Mouse (Mus musculus) spleen, postnatal 36 days (tissue): ENCODE data around the gene Farp1.

Experiments
- DNase-seq, 2 experiments: peaks; one replicate each; pipeline ENCODE4 v3.0.0; 2022; ENCODE audit warnings: low spot score in 2 of 2, mixed read lengths in 1 of 2

The Farp1 gene

DNA sequence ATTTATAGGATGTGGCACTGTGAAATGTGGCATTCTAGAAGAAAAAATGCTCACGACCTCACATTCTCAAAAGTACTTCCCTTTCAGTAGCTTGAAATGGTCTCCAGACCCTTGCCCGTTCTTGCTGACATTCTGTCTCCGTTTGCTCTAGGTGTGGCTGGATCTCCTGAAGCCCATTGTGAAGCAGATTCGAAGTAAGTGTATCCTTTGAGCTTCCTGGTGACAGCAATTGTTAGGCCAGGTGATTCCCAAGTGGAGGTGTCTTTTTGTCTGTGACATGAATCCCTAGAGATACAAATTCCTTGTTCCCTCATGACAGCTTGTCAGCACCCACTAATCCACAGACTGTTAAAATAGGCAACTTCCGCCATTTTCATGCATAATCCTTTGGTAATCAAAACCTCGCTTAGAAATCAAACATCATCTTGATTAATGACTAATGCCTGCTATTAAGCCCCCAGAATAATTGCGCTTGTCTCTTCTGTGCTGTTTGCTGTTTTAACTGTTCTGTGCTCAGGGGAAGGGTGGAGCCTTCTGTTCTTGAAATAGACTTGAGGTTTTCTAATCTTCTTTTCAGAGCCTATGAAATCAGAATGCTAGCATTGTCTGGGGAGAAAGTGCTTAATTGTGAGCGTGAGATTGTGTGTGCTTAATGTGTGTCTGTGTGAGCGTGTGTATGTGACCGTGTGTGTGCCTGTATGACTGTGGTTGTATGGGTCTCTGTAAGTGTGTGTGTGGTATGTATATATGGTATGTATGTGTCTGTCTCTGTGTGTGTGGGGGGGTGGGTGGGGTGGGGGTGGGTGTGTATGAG lies 184.4 kb downstream of the Farp1 start:
- DNase-seq, result no peak

DNA sequence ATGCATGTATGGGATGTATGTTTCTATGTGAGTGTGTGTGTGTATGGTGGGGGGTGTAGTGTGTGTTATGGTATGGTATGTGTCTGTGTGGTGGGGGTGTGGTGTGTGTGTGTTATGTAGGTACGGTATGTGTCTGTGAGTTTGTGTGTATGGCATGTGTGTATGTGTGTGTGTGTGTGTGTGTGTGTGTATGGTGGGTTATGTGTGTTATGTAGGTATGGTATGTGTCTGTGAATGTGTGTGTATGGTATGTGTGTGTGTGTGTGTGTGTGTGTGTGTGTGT lies 185.0 kb downstream of the Farp1 start:
- DNase-seq, result no peak

DNA sequence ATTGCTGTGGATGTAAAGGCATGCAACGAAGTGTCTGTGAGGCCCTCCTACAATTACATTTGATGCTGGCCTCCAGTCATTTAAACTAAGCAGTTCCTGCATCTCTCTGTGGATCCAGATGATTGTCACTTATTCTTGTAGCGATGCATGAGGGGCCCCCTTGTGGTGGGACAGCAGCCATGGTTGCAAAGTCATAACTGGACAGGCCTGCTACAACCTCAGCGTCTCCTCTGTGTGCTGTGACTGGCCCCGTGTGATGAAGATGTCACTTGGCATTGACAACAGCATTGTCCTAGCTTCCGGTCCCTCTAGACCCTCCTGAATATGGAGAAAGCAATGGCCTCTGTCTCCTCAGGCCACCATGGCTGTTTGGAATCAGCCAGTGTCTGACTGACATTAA lies 185.7 kb downstream of the Farp1 start:
- peak; percentile 5 to 8 for DNase-seq

DNA sequence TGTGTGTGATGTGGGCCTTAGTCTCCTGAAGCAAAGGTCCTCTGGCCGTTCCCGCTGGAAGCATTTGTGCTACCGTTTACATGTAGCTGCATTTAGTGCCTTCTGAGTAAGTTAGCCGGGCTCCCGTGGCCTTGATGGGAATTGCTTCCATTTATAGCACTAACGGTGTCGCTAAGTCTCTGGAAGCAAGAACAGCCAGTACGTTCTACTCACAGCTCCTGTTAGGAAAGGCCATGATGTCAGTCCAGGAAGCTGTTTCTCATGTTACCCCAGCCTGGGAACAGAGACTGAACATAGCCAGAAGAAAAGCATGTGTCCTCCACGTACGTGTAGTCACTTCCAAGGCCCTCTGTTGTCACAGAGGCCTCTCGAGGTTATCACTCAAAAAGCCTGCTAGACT lies 190.8 kb downstream of the Farp1 start:
- DNase-seq, result no peak

DNA sequence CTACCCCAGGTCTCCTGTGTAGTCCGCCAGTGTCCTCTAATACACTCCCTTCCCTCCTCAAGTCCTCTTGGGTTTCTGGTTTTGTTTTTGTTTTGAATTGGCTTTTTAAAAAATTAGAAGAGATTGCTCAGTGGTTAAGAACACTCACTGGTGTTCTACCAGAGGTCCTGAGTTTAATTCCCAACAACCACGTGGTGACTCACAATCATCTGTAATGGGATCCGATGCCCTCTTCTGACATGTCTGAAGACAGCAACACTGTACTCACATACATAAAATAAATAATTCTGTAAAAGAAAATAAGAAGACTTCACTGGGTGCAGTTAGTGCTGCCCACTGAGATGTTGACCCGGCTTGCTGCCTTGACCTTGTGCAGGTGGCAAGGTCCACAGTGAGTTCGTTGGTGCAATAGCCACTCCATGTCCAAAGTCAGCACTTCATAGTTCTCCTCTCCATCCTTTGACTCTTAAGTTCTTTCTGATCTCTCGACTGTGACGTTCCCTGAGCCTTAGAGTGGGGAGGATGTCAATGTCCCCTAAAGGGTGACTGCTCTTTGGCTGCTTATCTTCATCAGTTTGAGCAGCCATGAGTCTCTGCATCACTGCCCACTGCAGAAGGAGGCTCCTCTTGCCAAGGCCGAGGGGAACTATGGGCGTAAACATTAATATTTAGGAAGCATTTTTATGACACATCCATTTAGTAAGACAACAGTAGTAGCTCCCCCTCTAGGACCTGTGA lies 194.2 kb downstream of the Farp1 start:
- DNase-seq, result no peak

DNA sequence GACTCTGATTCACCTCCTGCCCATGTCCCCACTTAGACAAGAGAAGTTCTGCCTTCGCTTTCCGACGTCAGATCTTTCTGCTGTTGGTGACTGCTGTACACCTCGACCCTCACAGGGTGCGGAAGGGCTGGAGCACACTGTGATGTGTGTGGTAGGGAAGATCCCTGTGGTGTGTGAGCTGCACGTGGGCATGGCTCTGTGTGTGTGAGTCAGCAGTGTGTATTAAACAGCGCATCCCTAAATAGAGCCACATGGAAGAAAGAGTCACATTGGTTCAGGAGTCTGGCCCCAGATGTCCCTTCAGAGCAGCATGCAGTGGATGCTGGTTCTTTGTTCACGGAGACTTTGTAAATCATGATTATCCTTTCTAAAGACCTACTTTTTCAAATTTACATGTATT lies 196.2 kb downstream of the Farp1 start:
- DNase-seq, result no peak

DNA sequence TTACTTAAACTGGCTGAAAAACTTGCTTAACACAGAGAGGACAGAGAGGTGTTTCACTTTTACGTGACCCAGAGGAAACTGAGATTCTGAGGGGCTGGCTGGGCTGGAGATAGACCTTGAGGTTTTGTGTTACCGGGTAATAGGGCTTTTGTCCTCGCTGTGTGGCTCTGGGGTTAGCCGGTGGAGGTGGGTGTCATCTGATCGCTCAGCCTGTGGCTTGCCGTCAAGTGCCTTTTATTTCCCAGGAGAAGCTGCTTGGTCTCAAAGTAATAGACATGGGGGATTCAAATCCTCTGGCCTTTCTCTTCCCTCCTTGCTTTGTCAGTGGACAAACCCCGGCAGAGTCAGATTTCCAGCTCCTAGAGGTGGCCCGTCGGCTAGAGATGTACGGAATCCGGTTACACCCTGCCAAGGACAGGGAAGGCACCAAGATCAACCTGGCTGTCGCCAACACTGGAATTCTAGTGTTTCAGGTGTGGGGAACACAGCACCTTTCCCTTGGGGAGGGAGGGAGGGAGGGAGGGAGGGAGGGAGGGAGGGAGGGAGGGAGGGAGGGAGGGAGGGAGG lies 199.8 kb downstream of the Farp1 start:
- DNase-seq, result no peak

DNA sequence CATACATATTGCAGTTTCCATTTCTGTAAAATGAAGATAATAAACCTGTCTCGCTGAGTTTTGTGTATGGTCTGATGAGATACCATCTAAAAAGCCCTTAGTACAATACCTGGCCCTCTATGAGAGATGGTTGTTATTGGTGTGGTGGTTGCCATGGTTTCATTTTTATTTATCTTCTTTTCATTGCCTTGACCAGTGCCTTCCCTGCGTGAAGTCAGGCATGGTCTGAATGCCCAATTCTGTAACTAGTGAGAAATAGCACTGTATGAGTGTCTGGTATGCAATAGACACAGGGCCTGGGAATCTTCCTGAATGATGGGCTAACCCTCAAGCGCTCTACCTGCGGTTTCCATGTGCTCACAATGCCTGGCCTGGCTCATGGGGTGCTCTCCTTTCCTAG lies 201.7 kb downstream of the Farp1 start:
- no peak for DNase-seq

DNA sequence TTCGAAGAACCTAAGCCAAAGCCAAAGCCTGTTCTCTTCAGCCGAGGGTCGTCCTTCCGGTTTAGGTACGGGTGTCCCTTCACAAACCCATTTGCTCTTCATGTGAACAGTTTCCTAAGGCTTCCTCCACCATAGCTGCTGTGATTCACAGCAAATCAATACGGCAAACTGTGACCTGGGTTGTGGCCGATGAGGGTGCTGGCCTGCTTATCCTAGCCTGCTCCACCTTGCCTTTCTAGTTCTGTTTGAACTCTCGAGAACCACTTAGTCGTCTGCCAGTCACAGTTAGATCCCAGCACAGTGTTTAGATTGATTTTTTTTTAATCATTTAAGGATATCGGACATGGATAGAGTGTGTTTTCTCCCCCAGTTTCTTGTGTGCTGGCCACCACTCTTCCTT lies 203.7 kb downstream of the Farp1 start:
- DNase-seq, result no peak

DNA sequence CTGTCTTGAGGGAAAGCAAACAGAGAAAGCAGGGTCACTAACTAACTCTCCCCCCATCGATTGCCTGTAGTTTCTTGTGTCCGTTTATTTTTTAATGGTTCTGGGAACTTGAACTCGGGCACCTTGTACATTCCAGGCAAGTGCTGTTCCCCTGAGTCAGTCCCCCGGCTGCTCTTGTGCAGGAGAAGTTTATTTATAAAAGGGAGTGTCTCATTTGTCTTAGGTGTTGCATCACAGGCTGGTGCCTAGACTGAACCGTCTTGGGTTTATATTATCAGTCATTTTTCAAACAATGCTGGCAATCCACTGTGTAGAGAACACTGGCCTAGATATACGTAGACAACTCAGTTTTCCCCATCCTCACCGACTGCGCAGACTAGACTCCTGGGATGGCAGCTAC lies 204.4 kb downstream of the Farp1 start:
- no peak for DNase-seq

DNA sequence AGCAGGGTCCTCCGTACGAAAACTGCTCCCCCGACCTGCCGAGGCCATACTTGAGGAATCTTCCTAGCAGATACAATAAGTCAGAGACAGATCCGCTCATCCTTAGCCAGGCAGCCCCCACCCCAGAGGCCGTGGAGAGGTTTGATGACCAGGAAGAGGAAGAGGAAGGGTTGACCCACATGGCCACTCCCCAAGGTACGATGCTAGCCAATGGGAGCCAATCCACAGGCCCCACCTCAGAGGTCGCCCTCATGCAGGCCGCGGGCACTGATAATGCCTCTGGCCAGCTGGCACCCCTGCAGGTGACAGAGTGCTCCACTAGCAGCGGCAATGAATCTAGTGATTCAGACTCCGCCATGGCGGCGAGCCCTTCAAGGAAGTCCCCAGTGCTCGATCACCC lies 209.1 kb downstream of the Farp1 start:
- DNase-seq, result no peak

DNA sequence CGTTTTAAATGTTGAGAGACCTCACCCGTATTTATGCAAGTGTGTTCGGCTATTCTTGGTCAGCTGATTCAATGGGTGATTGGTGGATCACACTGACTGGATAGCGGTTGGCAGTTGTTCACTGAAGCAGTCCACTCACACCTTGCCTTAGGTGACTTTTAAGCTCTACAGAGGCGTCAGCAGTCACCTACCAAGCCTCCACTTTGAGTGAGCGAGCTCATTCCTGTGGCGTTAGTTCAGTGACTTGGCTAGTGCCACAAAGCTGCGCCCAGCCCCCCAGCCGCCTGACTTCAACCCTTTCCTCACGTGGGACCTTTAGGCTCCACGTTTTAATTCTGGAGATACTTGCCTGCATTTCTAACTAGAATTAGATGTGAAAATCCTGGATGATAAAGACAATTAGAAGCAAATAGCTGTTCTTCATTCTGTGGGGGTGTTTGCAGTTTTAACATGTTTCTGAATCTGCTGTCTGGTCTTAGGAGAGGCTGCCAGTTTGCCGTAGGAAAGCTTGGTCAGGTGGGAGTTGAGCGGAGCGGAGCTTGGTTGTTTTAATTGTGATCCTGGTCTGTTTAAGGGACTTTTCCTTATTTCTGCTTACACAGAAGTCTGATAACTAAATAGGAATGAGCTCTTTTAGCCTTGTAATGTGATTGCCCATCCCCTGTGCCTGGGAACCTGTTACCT lies 211.2 kb downstream of the Farp1 start:
- DNase-seq, result no peak

DNA sequence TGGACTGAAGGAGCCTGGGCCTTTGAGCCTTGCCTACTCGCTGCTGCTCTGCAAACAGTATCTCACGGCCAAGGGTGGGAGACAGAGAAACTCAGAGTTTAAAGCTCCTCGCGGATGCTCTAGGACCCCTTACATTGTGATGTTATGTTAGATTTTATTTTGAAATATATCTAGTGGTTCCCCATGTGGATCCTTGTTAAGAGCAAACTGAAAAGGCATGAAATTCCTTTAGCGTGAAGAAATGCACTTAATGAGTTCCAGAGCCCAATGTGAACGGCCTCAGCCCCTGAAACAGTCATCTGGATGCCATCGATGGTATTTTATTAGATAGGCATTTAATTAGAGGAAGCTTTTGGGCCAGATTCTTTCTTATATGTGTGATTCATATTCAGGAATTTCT lies 212.3 kb downstream of the Farp1 start:
- DNase-seq, result no peak

DNA sequence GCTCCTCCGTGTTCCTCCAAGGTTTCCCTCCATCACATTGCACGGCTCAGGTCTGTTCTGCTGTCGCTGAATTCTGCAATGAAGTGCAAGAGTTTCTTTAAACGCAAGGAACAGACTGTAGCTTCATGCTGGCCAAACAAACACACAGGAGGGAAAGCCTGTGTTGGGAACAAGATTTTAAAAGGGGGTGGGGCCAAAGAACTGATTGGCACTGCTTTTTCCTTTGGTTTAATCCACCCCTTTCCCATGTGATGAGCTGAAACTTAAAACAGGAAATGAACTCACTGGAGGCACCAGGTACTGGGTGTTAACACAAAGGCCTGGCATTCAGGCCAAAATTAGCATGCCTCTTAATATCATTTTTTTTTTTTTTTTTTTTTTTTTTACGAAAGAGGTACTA lies 213.3 kb downstream of the Farp1 start:
- DNase-seq, result no peak

DNA sequence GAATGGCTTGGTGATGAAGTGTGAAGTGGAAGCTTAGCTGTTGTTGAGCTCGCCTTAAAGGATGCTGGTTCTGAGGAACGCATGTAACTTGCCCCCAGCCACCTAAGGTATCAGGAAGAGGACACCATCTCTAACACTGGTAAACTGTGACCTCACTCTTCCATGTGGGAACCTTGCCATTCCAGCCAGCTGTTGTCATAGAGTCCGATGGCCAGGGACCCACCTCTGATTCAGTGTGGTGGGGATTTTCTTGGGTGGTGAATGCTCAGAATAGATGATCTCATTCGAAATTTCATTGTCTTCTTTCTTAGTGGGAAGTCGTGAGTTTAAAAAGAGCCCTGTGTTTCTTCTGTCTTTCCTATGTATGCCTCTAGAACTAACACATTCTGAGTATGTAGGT lies 216.1 kb downstream of the Farp1 start:
- no peak for DNase-seq

DNA sequence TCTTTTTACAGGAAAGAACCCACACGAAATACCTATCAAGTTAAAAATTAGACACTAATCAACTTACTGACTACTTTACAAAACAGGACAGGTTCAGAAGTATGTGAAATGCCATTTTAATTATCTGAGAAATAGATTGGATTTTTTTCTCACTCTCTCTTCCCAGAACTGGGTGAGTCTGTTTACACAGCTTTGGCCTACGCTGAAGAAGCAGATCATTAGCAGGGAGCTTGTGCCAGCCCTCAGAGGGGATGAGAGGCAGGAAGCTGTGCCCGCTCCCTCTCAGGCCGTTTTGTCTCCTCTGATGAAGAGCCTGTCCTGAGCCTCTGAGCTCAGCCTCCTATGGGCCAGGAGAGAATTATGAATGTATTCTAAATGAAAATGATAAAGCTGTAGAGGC lies 216.7 kb downstream of the Farp1 start:
- DNase-seq, result no peak

DNA sequence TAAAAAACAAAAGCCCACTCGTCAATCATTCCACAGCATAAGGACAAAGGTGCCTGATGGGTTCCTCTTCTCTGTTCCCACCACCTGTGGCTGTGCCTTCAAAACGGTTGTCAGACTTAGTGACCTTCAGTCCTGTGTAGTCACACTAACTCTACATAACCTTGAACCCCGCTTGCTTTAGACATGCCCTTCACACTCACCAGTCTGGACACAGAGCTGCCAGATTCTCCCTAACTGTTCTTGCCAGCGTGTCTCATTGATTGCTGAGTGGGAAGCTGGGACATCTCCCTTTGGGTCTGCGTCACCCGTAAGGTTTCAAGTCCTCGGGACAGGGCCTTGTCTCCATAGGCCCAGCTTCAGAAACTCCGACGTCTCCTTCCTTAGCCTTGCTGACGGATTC lies 217.5 kb downstream of the Farp1 start:
- DNase-seq, result no peak

DNA sequence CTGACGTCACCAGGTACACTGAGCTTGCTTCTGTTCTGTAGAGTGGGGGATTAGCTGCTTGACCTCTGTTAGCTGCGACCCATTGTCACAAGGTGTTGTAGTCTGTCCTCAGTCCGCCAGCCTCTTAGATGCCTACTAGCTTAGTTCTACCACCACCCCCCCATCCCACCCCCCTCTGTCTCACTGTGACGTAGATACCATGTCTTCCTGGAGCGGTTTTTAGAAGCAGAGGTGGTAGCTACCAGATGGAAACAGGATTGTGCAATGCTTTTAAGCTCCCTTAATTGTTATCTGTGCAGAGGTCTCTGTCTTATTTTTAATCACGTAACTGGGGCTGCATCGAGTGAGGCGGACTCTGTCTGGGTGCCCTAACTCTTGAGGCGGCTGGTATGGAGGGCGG lies 219.9 kb downstream of the Farp1 start:
- DNase-seq, result no peak

DNA sequence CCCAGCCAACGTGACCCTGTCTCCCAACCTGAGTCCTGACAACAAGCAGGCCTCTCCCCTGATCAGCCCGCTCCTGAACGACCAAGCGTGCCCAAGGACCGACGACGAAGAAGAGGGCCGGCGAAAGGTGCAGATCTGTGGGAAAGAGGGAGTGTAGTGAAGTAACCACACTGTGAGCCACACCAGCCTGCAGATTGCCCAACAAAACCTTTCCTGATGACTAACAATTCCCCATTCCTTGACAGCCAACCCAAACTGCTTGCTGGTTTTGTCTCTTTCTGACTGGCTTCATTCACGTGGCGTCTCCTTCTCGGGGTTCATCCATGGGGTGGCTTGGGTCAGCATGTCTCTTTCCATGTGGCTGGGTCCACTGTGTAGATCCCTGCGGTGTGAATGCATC lies 220.5 kb downstream of the Farp1 start:
- DNase-seq, result no peak

DNA sequence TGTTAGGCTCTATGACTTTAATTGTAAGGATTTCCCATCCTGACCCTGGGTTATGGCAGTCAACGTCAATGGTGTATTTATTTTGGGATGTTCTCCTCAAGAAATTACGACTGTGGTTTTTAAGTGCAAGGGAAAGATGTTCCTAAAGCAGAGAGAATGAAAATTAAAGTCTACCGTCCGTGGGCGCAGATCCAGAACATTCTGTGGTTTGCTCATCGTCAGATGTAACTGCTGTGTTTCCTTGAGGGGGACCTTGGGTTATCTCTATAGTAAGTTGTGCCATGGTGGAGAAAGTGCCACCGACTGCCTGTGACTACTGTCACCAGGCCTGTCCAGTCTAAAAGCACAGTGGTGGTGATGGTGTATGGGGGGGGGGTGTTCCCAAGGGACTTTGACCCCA lies 221.9 kb downstream of the Farp1 start:
- DNase-seq, result no peak

DNA sequence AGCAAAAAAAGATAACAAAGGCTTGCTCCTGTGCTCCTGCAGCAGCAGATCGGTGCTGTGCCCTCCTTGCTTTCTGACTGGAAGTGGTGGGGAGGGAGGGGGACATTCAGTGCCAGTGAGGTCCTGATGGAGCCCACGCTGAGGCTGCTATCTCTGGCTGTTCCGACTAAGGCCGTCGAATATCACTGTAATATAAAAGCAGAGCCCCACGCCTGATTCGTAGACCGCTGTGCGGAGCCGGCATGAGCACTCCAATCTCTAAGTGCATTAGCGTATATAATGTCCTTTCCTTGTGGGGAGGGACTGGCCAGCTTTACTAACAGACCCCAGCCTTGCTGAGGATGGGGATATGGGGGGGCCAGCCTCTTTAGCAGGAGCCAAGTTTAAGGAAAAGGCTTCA lies 224.3 kb downstream of the Farp1 start:
- DNase-seq, result no peak

DNA sequence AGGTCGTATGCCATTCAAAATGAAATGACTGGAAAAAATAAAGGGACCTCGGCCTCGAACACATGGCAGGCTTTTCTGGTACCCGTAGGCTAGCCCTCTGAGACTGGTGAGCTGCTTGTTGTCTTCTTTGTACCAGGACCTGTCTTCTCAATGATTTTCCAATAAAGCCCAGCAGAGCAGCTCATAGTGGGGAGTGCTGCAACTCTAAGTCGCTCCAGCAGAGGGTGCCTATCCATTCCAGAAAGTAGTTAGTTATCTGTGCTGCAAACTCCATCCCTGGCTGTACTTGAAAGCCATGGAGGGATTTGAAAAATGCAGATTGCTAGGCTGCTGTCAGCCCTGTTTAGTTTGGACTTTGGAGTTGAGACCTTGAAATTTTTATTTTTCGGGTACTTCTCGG lies 224.8 kb downstream of the Farp1 start:
- no peak for DNase-seq
